Mouse (Mus musculus): ENCODE data around the gene Olfr1406. TPM values are rescaled to one million over a fixed set of nuclear protein-coding genes. Genes with fewer than 3 reads are reported as not detected.
"Not testable (repeated sequence)": the region's sequence is repeated elsewhere in the genome, so short reads cannot be mapped to it uniquely, and the experiment has no call there.

Olfr1406 gene
- not detected for total RNA-seq (2022)

- no peak for DNase-seq (ENCODE audit: low spot score)
Observed at GRCm38 (mm10) chr1:173190540-173190939, at the start of gene Olfr1406. TSS of gene Olfr1406 (minus strand) at chr1:173190640.

- DNase-seq (ENCODE audit: low spot score) = not testable (repeated sequence)
Observed at GRCm38 (mm10) chr1:173237004-173237403, 46.6 kb upstream of the Olfr1406 start.

GRCm38 (mm10) chr1:173227081-173227480 is 36.6 kb upstream of the Olfr1406 start, which contains the start of gene Fcer1a:
TSS of gene Fcer1a (minus strand) at chr1:173227214.
- DNase-seq (ENCODE audit: low spot score) = no peak

- DNase-seq (ENCODE audit: low spot score) = no peak
Observed at GRCm38 (mm10) chr1:173216481-173216880, 26.0 kb upstream of the Olfr1406 start.

- no peak for DNase-seq (ENCODE audit: low spot score)
Observed at GRCm38 (mm10) chr1:173212092-173212491, 21.7 kb upstream of the Olfr1406 start, which contains the start of gene Olfr1404. TSS of gene Olfr1404 (plus strand) at chr1:173212392.

- no peak for DNase-seq (ENCODE audit: low spot score)
Observed at GRCm38 (mm10) chr1:173197508-173197907, 7.1 kb upstream of the Olfr1406 start, which contains the start of gene Olfr218. TSS of gene Olfr218 (plus strand) at chr1:173197808.

GRCm38 (mm10) chr1:173196359-173196758 is 5.9 kb upstream of the Olfr1406 start:
- no peak for DNase-seq (ENCODE audit: low spot score)

GRCm38 (mm10) chr1:173192059-173192458 is 1.6 kb upstream of the Olfr1406 start:
- no peak for DNase-seq (ENCODE audit: low spot score)

GRCm38 (mm10) chr1:173174154-173174842 is 16.1 kb downstream of the Olfr1406 start:
- no peak for DNase-seq (ENCODE audit: low spot score)

GRCm38 (mm10) chr1:173137274-173137673 is 53.2 kb downstream of the Olfr1406 start, which contains the start of gene Olfr1408:
TSS of gene Olfr1408 (minus strand) at chr1:173137374.
- no peak for DNase-seq (ENCODE audit: low spot score)

Other genes with a start within 250 kb of the Olfr1406 start
- gene Olfr16, start 240.2 kb downstream of the Olfr1406 start, total RNA-seq (2022) = not detected
- gene Olfr1408, start 53.3 kb downstream of the Olfr1406 start, total RNA-seq (2022) = not detected
- gene Olfr218, start 7.2 kb upstream of the Olfr1406 start, total RNA-seq (2022) = not detected
- not detected for gene Olfr1404, start 21.8 kb upstream of the Olfr1406 start, total RNA-seq (2022)
- not detected for gene Fcer1a, start 36.6 kb upstream of the Olfr1406 start, total RNA-seq (2022)
- not detected for gene Olfr418, start 75.4 kb upstream of the Olfr1406 start, total RNA-seq (2022)
- not detected for gene Mptx2, start 87.1 kb upstream of the Olfr1406 start, total RNA-seq (2022)
- gene Ackr1, start 143.1 kb upstream of the Olfr1406 start, total RNA-seq (2022) = under 1 TPM; 0.23 to 0.56 (median 0.37) TPM
- gene Aim2, start 160.2 kb upstream of the Olfr1406 start, total RNA-seq (2022) = 1 to 10 TPM in 3 of 4 experiments, under 1 TPM in 1; 0.65 to 3.1 (median 1.4) TPM
- gene Cadm3, start 177.1 kb upstream of the Olfr1406 start, total RNA-seq (2022) = 1 to 10 TPM; 1.8 to 2.8 (median 2.6) TPM

All from heart, adult 8-10 months (tissue).